Mouse (Mus musculus): ENCODE measurements around the gene Cox6b2. TPM values are rescaled to one million over a fixed set of nuclear protein-coding genes. Genes with fewer than 3 reads are reported as not detected.
A peak's percentile ranks its signal among the peaks of the same experiment; 100 is the strongest.

Cox6b2 gene
- polyA plus RNA-seq, 1 experiment from 2014 or later, result 27.0 TPM

GRCm38 (mm10) chr7:4739544-4740275 is 13.2 kb downstream of the Cox6b2 start, which contains the start of gene Kmt5c:
TSS of gene Kmt5c (plus strand) at chr7:4740115.
- ATAC-seq (ENCODE audit: insufficient read depth, low FRiP score, low TSS enrichment) (peak; percentile 98), DNase-seq (ENCODE audit: low spot score) (peak; percentile 95)
- Histone ChIP-seq H3K4me2 (ENCODE audit: low read depth) (peak within 1 kb of the TSS; percentile 88), H3K27me3 (ENCODE audit: control insufficient read depth, insufficient read depth, low read length) (no peaks in the 10 kb centered on the region), H3K4me3 (ENCODE audit: low read depth, low read length) (peak within 1 kb of the TSS; percentile 74), H3K36me3 (ENCODE audit: control insufficient read depth, insufficient read depth, low read length) (peaks cover 5% of the 10 kb centered on the region; the same call in 1 of the 2 replicates), H3K9me3 (ENCODE audit: control insufficient read depth, low read length) (no peaks in the 10 kb centered on the region), H3K9ac (ENCODE audit: low read length) (peak within 1 kb of the TSS; percentile 85), H3K4me1 (ENCODE audit: control insufficient read depth, insufficient read depth, low read length) (peaks cover 17% of the 10 kb centered on the region), H3K27ac (ENCODE audit: low read depth, low read length) (peak within 1 kb of the TSS; percentile 85)
- WGBS, result 0% methylated on average over 36 of the region's 44 CpGs

- WGBS, result 46% methylated on average over 10 of the region's 10 CpGs
- no peak for DNase-seq (ENCODE audit: low spot score)
Measured at GRCm38 (mm10) chr7:4739041-4739543, 13.8 kb downstream of the Cox6b2 start.

GRCm38 (mm10) chr7:4732968-4733392 is 19.9 kb downstream of the Cox6b2 start:
- Histone ChIP-seq H3K9ac (ENCODE audit: low read length) (no peak overlapping the region), H3K27me3 (ENCODE audit: control insufficient read depth, insufficient read depth, low read length) (no peaks in the 10 kb centered on the region), H3K4me3 (ENCODE audit: low read depth, low read length) (no peak overlapping the region), H3K4me2 (ENCODE audit: low read depth) (no peak overlapping the region), H3K4me1 (ENCODE audit: control insufficient read depth, insufficient read depth, low read length) (no peaks in the 10 kb centered on the region), H3K36me3 (ENCODE audit: control insufficient read depth, insufficient read depth, low read length) (no peaks in the 10 kb centered on the region), H3K27ac (ENCODE audit: low read depth, low read length) (no peak overlapping the region), H3K9me3 (ENCODE audit: control insufficient read depth, low read length) (no peaks in the 10 kb centered on the region)
- DNase-seq (ENCODE audit: low spot score) (no peak), ATAC-seq (ENCODE audit: insufficient read depth, low FRiP score, low TSS enrichment) (no peak)
- WGBS, result 79% methylated on average over 6 of the region's 6 CpGs

More at GRCm38 (mm10) chr7:4739041-4739543, 13.8 kb downstream of the Cox6b2 start:
- H3K9me3 ChIP-seq (ENCODE audit: control insufficient read depth, low read length), result no peaks in the 10 kb centered on the region
- H3K36me3 ChIP-seq (ENCODE audit: control insufficient read depth, insufficient read depth, low read length), result peaks cover 5% of the 10 kb centered on the region; the same call in 1 of the 2 replicates
- H3K4me2 ChIP-seq (ENCODE audit: low read depth), result peak overlapping the region; percentile 30
- H3K27ac ChIP-seq (ENCODE audit: low read depth, low read length), result peak overlapping the region; percentile 0; the same call in 1 of the 2 replicates
- no peak overlapping the region for H3K9ac ChIP-seq (ENCODE audit: low read length)
- H3K4me3 ChIP-seq (ENCODE audit: low read depth, low read length), result no peak overlapping the region
- H3K27me3 ChIP-seq (ENCODE audit: control insufficient read depth, insufficient read depth, low read length), result no peaks in the 10 kb centered on the region
- peaks cover 17% of the 10 kb centered on the region for H3K4me1 ChIP-seq (ENCODE audit: control insufficient read depth, insufficient read depth, low read length)
- ATAC-seq (ENCODE audit: insufficient read depth, low FRiP score, low TSS enrichment), result peak; percentile 4; the same call in 1 of the 2 replicates

GRCm38 (mm10) chr7:4731090-4731489 is 21.8 kb downstream of the Cox6b2 start:
- Histone ChIP-seq H3K4me1 (ENCODE audit: control insufficient read depth, insufficient read depth, low read length) (no peaks in the 10 kb centered on the region), H3K36me3 (ENCODE audit: control insufficient read depth, insufficient read depth, low read length) (no peaks in the 10 kb centered on the region), H3K27ac (ENCODE audit: low read depth, low read length) (no peak overlapping the region), H3K4me2 (ENCODE audit: low read depth) (no peak overlapping the region), H3K27me3 (ENCODE audit: control insufficient read depth, insufficient read depth, low read length) (no peaks in the 10 kb centered on the region), H3K9me3 (ENCODE audit: control insufficient read depth, low read length) (no peaks in the 10 kb centered on the region), H3K4me3 (ENCODE audit: low read depth, low read length) (no peak overlapping the region), H3K9ac (ENCODE audit: low read length) (no peak overlapping the region)
- ATAC-seq (ENCODE audit: insufficient read depth, low FRiP score, low TSS enrichment) (no peak), DNase-seq (ENCODE audit: low spot score) (no peak)
- 84% methylated on average over 5 of the region's 5 CpGs for WGBS

- Histone ChIP-seq H3K4me3 (ENCODE audit: low read depth, low read length) (no peak within 1 kb of the TSS), H3K27me3 (ENCODE audit: control insufficient read depth, insufficient read depth, low read length) (no peaks in the 10 kb centered on the region), H3K36me3 (ENCODE audit: control insufficient read depth, insufficient read depth, low read length) (no peaks in the 10 kb centered on the region), H3K4me1 (ENCODE audit: control insufficient read depth, insufficient read depth, low read length) (no peaks in the 10 kb centered on the region), H3K9me3 (ENCODE audit: control insufficient read depth, low read length) (no peaks in the 10 kb centered on the region), H3K9ac (ENCODE audit: low read length) (no peak within 1 kb of the TSS), H3K4me2 (ENCODE audit: low read depth) (no peak within 1 kb of the TSS), H3K27ac (ENCODE audit: low read depth, low read length) (no peak within 1 kb of the TSS)
- WGBS, result 83% methylated on average over 7 of the region's 7 CpGs
- ATAC-seq (ENCODE audit: insufficient read depth, low FRiP score, low TSS enrichment) (no peak), DNase-seq (ENCODE audit: low spot score) (no peak)
Measured at GRCm38 (mm10) chr7:4725169-4725568, 27.7 kb downstream of the Cox6b2 start, which contains the start of gene Tmem150b. TSS of gene Tmem150b (minus strand) at chr7:4725249.

- Histone ChIP-seq H3K4me1 (ENCODE audit: control insufficient read depth, insufficient read depth, low read length) (no peaks in the 10 kb centered on the region), H3K4me2 (ENCODE audit: low read depth) (no peak overlapping the region), H3K36me3 (ENCODE audit: control insufficient read depth, insufficient read depth, low read length) (no peaks in the 10 kb centered on the region), H3K27ac (ENCODE audit: low read depth, low read length) (no peak overlapping the region), H3K4me3 (ENCODE audit: low read depth, low read length) (no peak overlapping the region), H3K9me3 (ENCODE audit: control insufficient read depth, low read length) (no peaks in the 10 kb centered on the region), H3K9ac (ENCODE audit: low read length) (no peak overlapping the region), H3K27me3 (ENCODE audit: control insufficient read depth, insufficient read depth, low read length) (no peaks in the 10 kb centered on the region)
- DNase-seq (ENCODE audit: low spot score), result no peak
- no peak for ATAC-seq (ENCODE audit: insufficient read depth, low FRiP score, low TSS enrichment)
- 72% methylated on average over 3 of the region's 3 CpGs for WGBS
Measured at GRCm38 (mm10) chr7:4724359-4724758, 28.5 kb downstream of the Cox6b2 start.

- no peak for ATAC-seq (ENCODE audit: insufficient read depth, low FRiP score, low TSS enrichment)
- no peak overlapping the region for H3K27ac ChIP-seq (ENCODE audit: low read depth, low read length)
Measured at GRCm38 (mm10) chr7:4723508-4723907, 29.4 kb downstream of the Cox6b2 start.

GRCm38 (mm10) chr7:4719276-4719675 is 33.6 kb downstream of the Cox6b2 start:
- no peak for ATAC-seq (ENCODE audit: insufficient read depth, low FRiP score, low TSS enrichment)
- DNase-seq (ENCODE audit: low spot score), result no peak
- 92% methylated on average over 3 of the region's 3 CpGs for WGBS
- H3K9me3 ChIP-seq (ENCODE audit: control insufficient read depth, low read length), result no peaks in the 10 kb centered on the region
- H3K27me3 ChIP-seq (ENCODE audit: control insufficient read depth, insufficient read depth, low read length), result no peaks in the 10 kb centered on the region
- H3K36me3 ChIP-seq (ENCODE audit: control insufficient read depth, insufficient read depth, low read length), result peaks cover 8% of the 10 kb centered on the region
- H3K4me1 ChIP-seq (ENCODE audit: control insufficient read depth, insufficient read depth, low read length), result no peaks in the 10 kb centered on the region
- no peak overlapping the region for H3K9ac ChIP-seq (ENCODE audit: low read length)
- H3K4me2 ChIP-seq (ENCODE audit: low read depth), result no peak overlapping the region
- no peak overlapping the region for H3K27ac ChIP-seq (ENCODE audit: low read depth, low read length)
- no peak overlapping the region for H3K4me3 ChIP-seq (ENCODE audit: low read depth, low read length)

More at GRCm38 (mm10) chr7:4723508-4723907, 29.4 kb downstream of the Cox6b2 start:
- Histone ChIP-seq H3K9me3 (ENCODE audit: control insufficient read depth, low read length) (no peaks in the 10 kb centered on the region), H3K4me3 (ENCODE audit: low read depth, low read length) (no peak overlapping the region), H3K4me2 (ENCODE audit: low read depth) (peak overlapping the region; percentile 30), H3K27me3 (ENCODE audit: control insufficient read depth, insufficient read depth, low read length) (no peaks in the 10 kb centered on the region), H3K4me1 (ENCODE audit: control insufficient read depth, insufficient read depth, low read length) (no peaks in the 10 kb centered on the region), H3K9ac (ENCODE audit: low read length) (no peak overlapping the region), H3K36me3 (ENCODE audit: control insufficient read depth, insufficient read depth, low read length) (no peaks in the 10 kb centered on the region)
- no peak for DNase-seq (ENCODE audit: low spot score)
- 38% methylated on average over 12 of the region's 12 CpGs for WGBS

- Histone ChIP-seq H3K27me3 (ENCODE audit: control insufficient read depth, insufficient read depth, low read length) (no peaks in the 10 kb centered on the region), H3K27ac (ENCODE audit: low read depth, low read length) (no peak overlapping the region), H3K9ac (ENCODE audit: low read length) (no peak overlapping the region), H3K4me3 (ENCODE audit: low read depth, low read length) (no peak overlapping the region), H3K9me3 (ENCODE audit: control insufficient read depth, low read length) (no peaks in the 10 kb centered on the region), H3K4me2 (ENCODE audit: low read depth) (no peak overlapping the region), H3K36me3 (ENCODE audit: control insufficient read depth, insufficient read depth, low read length) (peaks cover 12% of the 10 kb centered on the region), H3K4me1 (ENCODE audit: control insufficient read depth, insufficient read depth, low read length) (no peaks in the 10 kb centered on the region)
- DNase-seq (ENCODE audit: low spot score) (no peak), ATAC-seq (ENCODE audit: insufficient read depth, low FRiP score, low TSS enrichment) (no peak)
- WGBS, result 80% methylated on average over 6 of the region's 6 CpGs
Measured at GRCm38 (mm10) chr7:4716955-4717354, 35.9 kb downstream of the Cox6b2 start.
